Mouse (Mus musculus): Measurements from ENCODE around the gene Vps35l.

DNA sequence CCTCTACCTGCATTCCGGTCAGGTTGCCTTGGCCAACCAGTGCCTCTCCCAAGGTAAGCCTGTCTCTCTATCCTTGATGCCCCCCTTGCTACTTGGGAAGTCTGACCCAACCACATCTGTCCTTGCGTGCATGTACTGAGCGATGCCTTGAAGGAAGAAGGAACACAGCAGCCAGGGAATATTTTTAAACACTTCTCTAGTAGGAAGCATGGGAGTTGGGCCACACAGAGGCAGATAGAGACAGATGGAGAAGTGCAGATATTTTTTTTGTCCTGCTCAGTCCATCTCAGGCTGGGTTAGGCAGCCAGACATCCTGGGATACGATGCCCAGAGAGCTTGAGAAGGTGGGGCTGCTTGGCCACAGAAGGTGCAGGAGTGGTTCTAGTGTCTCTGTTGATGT, 73.6 kb downstream of the Vps35l start:
- no peak for TF ChIP-seq GATA1 (IDR thresholded peaks at IDR 0.05; ENCODE audit: low read length)
- TF ChIP-seq TAL1 (IDR thresholded peaks at IDR 0.05; ENCODE audit: low read length), result no peak

All from erythroblast, embryonic 14.5 days (primary cell).